Mouse (Mus musculus) yolk sac, embryonic 10.5 days (tissue): ENCODE results near the gene Slc22a23.

ENCODE experiments used
- DNase-seq: peaks from one replicate; pipeline ENCODE4 v3.0.0-alpha.2; 2017; ENCODE audit warnings: low spot score

Gene Slc22a23

GRCm38 (mm10) chr13:34343719-34344375, 1.1 kb downstream of the Slc22a23 start:
- peak; percentile 40 for DNase-seq

- DNase-seq, result no peak
These were observed 2.6 kb downstream of the Slc22a23 start for GRCm38 (mm10) chr13:34342286-34342890.

- no peak for DNase-seq
These were observed 8.1 kb downstream of the Slc22a23 start for GRCm38 (mm10) chr13:34336895-34337294.

- no peak for DNase-seq
These were observed 10.1 kb downstream of the Slc22a23 start for GRCm38 (mm10) chr13:34334847-34335246.

GRCm38 (mm10) chr13:34332762-34333161, 12.2 kb downstream of the Slc22a23 start:
- DNase-seq, result peak; percentile 82

- DNase-seq, result no peak
These were observed 13.4 kb downstream of the Slc22a23 start for GRCm38 (mm10) chr13:34331399-34332186.

GRCm38 (mm10) chr13:34329589-34329988, 15.4 kb downstream of the Slc22a23 start:
- DNase-seq, result no peak

GRCm38 (mm10) chr13:34326992-34327391, 18.0 kb downstream of the Slc22a23 start:
- no peak for DNase-seq

- no peak for DNase-seq
These were observed 21.6 kb downstream of the Slc22a23 start for GRCm38 (mm10) chr13:34323361-34323760.

GRCm38 (mm10) chr13:34320482-34320881, 24.5 kb downstream of the Slc22a23 start:
- DNase-seq, result no peak

GRCm38 (mm10) chr13:34317051-34317450, 27.9 kb downstream of the Slc22a23 start:
- DNase-seq, result no peak

- no peak for DNase-seq
These were observed 28.5 kb downstream of the Slc22a23 start for GRCm38 (mm10) chr13:34316511-34316910.

GRCm38 (mm10) chr13:34313033-34313491, 31.9 kb downstream of the Slc22a23 start:
- DNase-seq, result no peak

- DNase-seq, result no peak
These were observed 32.5 kb downstream of the Slc22a23 start for GRCm38 (mm10) chr13:34312346-34313002.

- DNase-seq, result no peak
These were observed 33.4 kb downstream of the Slc22a23 start for GRCm38 (mm10) chr13:34311593-34311992.

GRCm38 (mm10) chr13:34308604-34308927, 36.4 kb downstream of the Slc22a23 start:
- DNase-seq, result no peak

GRCm38 (mm10) chr13:34307696-34308603, 37.0 kb downstream of the Slc22a23 start:
- DNase-seq, result no peak

- no peak for DNase-seq
These were observed 38.9 kb downstream of the Slc22a23 start for GRCm38 (mm10) chr13:34305964-34306671.

GRCm38 (mm10) chr13:34304896-34305295, 40.1 kb downstream of the Slc22a23 start:
- peak; percentile 70 for DNase-seq

GRCm38 (mm10) chr13:34303386-34304016, 41.5 kb downstream of the Slc22a23 start:
- DNase-seq, result peak; percentile 54
